Comparison of ENCODE assay signal across 14 mouse cellular contexts in genomic region chr8:83700423-83701085, GRCm38 (mm10). TPM values are rescaled to one million over a fixed set of nuclear protein-coding genes. Genes with fewer than 3 reads are reported as not detected.
DNase-seq lines count a peak whose midpoint lies in the region; ATAC-seq and TF ChIP-seq lines count a peak whose summit lies in the region.
"Had no signal": no experiment of that assay in that cellular context is flagged by ENCODE, and none has a peak within 500 bp of the region (broad histone marks: within the 10 kb centered on the region; RNA-seq: fewer than 3 reads in every experiment).

No protein-coding gene starts in this region.

- H3K4me1 ChIP-seq in heart, embryonic 15.5 days (replicated peaks): peaks cover 45% of the 10 kb centered on the region
- peaks cover 10% of the 10 kb centered on the region for H3K4me1 ChIP-seq in heart, adult 2 months (ENCODE audit: control insufficient read depth, insufficient read depth, low read length)
- peaks cover 27% of the 10 kb centered on the region for H3K4me1 ChIP-seq in stomach, embryonic 15.5 days
- peaks cover 7% of the 10 kb centered on the region for H3K4me1 ChIP-seq in stomach, postnatal 0 days (replicated peaks; ENCODE audit: control insufficient read depth, insufficient read depth)

- TF ChIP-seq POLR2A in heart, adult 2 months (IDR thresholded peaks at IDR 0.05; ENCODE audit: insufficient read depth, low read depth, low read length): no peak

- DNase-seq in adrenal gland, postnatal 10 days: peak; percentile 71
- no peak for DNase-seq in adrenal gland, postnatal 25 days
- DNase-seq in heart, adult 2 months: no peak
- DNase-seq in stomach, postnatal 0 days (ENCODE audit: low spot score): no peak
- DNase-seq in ovary, postnatal 36 days (ENCODE audit: low spot score): no peak
- no peak for DNase-seq in embryo, embryonic 10.5 days (ENCODE audit: low spot score)
- DNase-seq: cerebellum, adult 9-11 months; gastrocnemius, postnatal 10 days had no signal

- no peaks in the 10 kb centered on the region for H3K27me3 ChIP-seq in heart, embryonic 15.5 days
- no peaks in the 10 kb centered on the region for H3K27me3 ChIP-seq in heart, adult 2 months (ENCODE audit: control insufficient read depth, insufficient read depth, low read length)
- H3K27me3 ChIP-seq in stomach, embryonic 15.5 days (replicated peaks): no peaks in the 10 kb centered on the region
- no peaks in the 10 kb centered on the region for H3K27me3 ChIP-seq in stomach, postnatal 0 days (ENCODE audit: control insufficient read depth, insufficient read depth, low read length)
- H3K27me3 ChIP-seq: neural tube, embryonic 15.5 days had no signal

- peaks cover 2% of the 10 kb centered on the region; the same call in 1 of the 2 replicates for H3K79me2 ChIP-seq in heart, adult 2 months (replicated peaks; ENCODE audit: control insufficient read depth, insufficient read depth, low read length)

- H3K27ac ChIP-seq in heart, embryonic 15.5 days: peak overlapping the region; percentile 25; the same call in 1 of the 2 replicates
- no peak overlapping the region; the same call in 1 of the 2 replicates for H3K27ac ChIP-seq in heart, adult 2 months
- 0 out of 2 replicates have a peak overlapping the region, but pooled peaks have one; percentile 16 for H3K27ac ChIP-seq in stomach, embryonic 15.5 days
- no peak overlapping the region for H3K27ac ChIP-seq in stomach, postnatal 0 days (replicated peaks)
- H3K27ac ChIP-seq: forebrain, embryonic 13.5 days; layer of hippocampus, adult 2 months; neural tube, embryonic 15.5 days had no signal

- no peak for ATAC-seq in heart, embryonic 15.5 days (replicated peaks; ENCODE audit: insufficient number of reproducible peaks, insufficient read depth, low FRiP score, low read depth)
- ATAC-seq in stomach, embryonic 15.5 days (ENCODE audit: insufficient read depth, low FRiP score, low read depth): no peak
- ATAC-seq in stomach, postnatal 0 days (ENCODE audit: low FRiP score, low TSS enrichment): no peak
- ATAC-seq: forebrain, embryonic 13.5 days; intestine, postnatal 0 days had no signal

- WGBS in heart, embryonic 15.5 days: 58% methylated on average over 9 of the region's 9 CpGs
- WGBS in heart, adult 2 months: 40% methylated on average over 9 of the region's 9 CpGs
- WGBS in stomach, embryonic 15.5 days: 79% methylated on average over 9 of the region's 9 CpGs
- WGBS in stomach, postnatal 0 days: 64% methylated on average over 9 of the region's 9 CpGs

- no peaks in the 10 kb centered on the region for H3K9me3 ChIP-seq in heart, embryonic 15.5 days (replicated peaks)
- H3K9me3 ChIP-seq in stomach, embryonic 15.5 days: no peaks in the 10 kb centered on the region
- no peaks in the 10 kb centered on the region for H3K9me3 ChIP-seq in stomach, postnatal 0 days (ENCODE audit: control insufficient read depth, low read length)
- H3K9me3 ChIP-seq: forebrain, embryonic 13.5 days; neural tube, embryonic 15.5 days had no signal

- TF ChIP-seq EP300 in heart, adult 2 months (IDR thresholded peaks at IDR 0.05; ENCODE audit: insufficient read depth, low read depth, low read length): no peak
- no peak for TF ChIP-seq EP300 in stomach, postnatal 0 days (optimal IDR thresholded peaks at IDR 0.05)

- no peak overlapping the region for H3K4me3 ChIP-seq in heart, embryonic 15.5 days
- no peak overlapping the region for H3K4me3 ChIP-seq in heart, adult 2 months
- no peak overlapping the region for H3K4me3 ChIP-seq in stomach, embryonic 15.5 days (replicated peaks)
- H3K4me3 ChIP-seq in stomach, postnatal 0 days (ENCODE audit: low read depth, low read length): no peak overlapping the region
- H3K4me3 ChIP-seq: forebrain, embryonic 13.5 days; layer of hippocampus, adult 2 months; neural tube, embryonic 15.5 days had no signal

- TF ChIP-seq CTCF in heart, adult 2 months (IDR thresholded peaks at IDR 0.05): no peak
- no peak for TF ChIP-seq CTCF in stomach, postnatal 0 days (IDR thresholded peaks at IDR 0.05; ENCODE audit: low read depth)

- no peak overlapping the region for H3K4me2 ChIP-seq in heart, embryonic 15.5 days
- no peak overlapping the region for H3K4me2 ChIP-seq in stomach, embryonic 15.5 days
- H3K4me2 ChIP-seq in stomach, postnatal 0 days (replicated peaks; ENCODE audit: low read depth): no peak overlapping the region

- H3K9ac ChIP-seq in heart, embryonic 15.5 days: no peak overlapping the region
- H3K9ac ChIP-seq in heart, adult 2 months (ENCODE audit: low read depth, low read length): no peak overlapping the region
- no peak overlapping the region for H3K9ac ChIP-seq in stomach, embryonic 15.5 days
- no peak overlapping the region for H3K9ac ChIP-seq in stomach, postnatal 0 days (ENCODE audit: low read length)
- H3K9ac ChIP-seq: forebrain, embryonic 13.5 days; neural tube, embryonic 15.5 days had no signal

- intact Hi-C loops in heart, adult 2 months (cut with DNase I): loop anchor here (2.0 kb wide), 1 partner anchor 36 kb away; no protein-coding TSS in a partner anchor

- no peaks in the 10 kb centered on the region for H3K36me3 ChIP-seq in heart, embryonic 15.5 days
- H3K36me3 ChIP-seq in heart, adult 2 months (ENCODE audit: control insufficient read depth, insufficient read depth, low read length): no peaks in the 10 kb centered on the region
- H3K36me3 ChIP-seq in stomach, embryonic 15.5 days: no peaks in the 10 kb centered on the region
- H3K36me3 ChIP-seq in stomach, postnatal 0 days (ENCODE audit: control insufficient read depth, insufficient read depth, low read length): no peaks in the 10 kb centered on the region
- H3K36me3 ChIP-seq: neural tube, embryonic 15.5 days had no signal

RNA-seq across cellular contexts. Expression of gene Pkn1, which starts 1.6 kb away (rescaled TPM):
- total RNA-seq in adrenal gland, postnatal 10 days (2021): 100 to 1,000 TPM; 130 to 163 TPM
- 120 and 146 TPM in 2 replicates for total RNA-seq in adrenal gland, postnatal 25 days (2021)
- polyA plus RNA-seq in heart, embryonic 15.5 days (2015; fragmentation: Nextera tagmentation; extraction: Ambion mirVana): 15.4 and 22.1 TPM in 2 replicates
- 10 to 100 TPM; 51.1 to 55.6 TPM for total RNA-seq in heart, adult 2 months (2021)
- 53.7 and 59.5 TPM in 2 replicates for polyA plus RNA-seq in heart, adult 2 months (2012; rRNA removed)
- 29.2 and 34.8 TPM in 2 replicates for polyA plus RNA-seq in stomach, embryonic 15.5 days (2015; fragmentation: Nextera tagmentation; extraction: Ambion mirVana)
- polyA plus RNA-seq in stomach, postnatal 0 days (2015; fragmentation: Nextera tagmentation; extraction: Ambion mirVana): 14.4 and 16.2 TPM in 2 replicates

RNA-seq across cellular contexts. Expression of gene Ddx39, which starts 14.4 kb away (rescaled TPM):
- 10 to 100 TPM; 29.4 to 33.7 TPM for total RNA-seq in adrenal gland, postnatal 10 days (2021)
- total RNA-seq in adrenal gland, postnatal 25 days (2021): 25.7 and 29.5 TPM in 2 replicates
- polyA plus RNA-seq in heart, embryonic 15.5 days (2015; fragmentation: Nextera tagmentation; extraction: Ambion mirVana): 107 and 135 TPM in 2 replicates
- 10 to 100 TPM; 15.7 to 17.7 TPM for total RNA-seq in heart, adult 2 months (2021)
- 18.0 and 27.3 TPM in 2 replicates for polyA plus RNA-seq in heart, adult 2 months (2012; rRNA removed)
- polyA plus RNA-seq in stomach, embryonic 15.5 days (2015; fragmentation: Nextera tagmentation; extraction: Ambion mirVana): 180 and 185 TPM in 2 replicates
- 83.8 and 86.6 TPM in 2 replicates for polyA plus RNA-seq in stomach, postnatal 0 days (2015; fragmentation: Nextera tagmentation; extraction: Ambion mirVana)

RNA-seq across cellular contexts. Expression of gene Ptger1, which starts 34.1 kb away (rescaled TPM):
- total RNA-seq in adrenal gland, postnatal 10 days (2021): 1 to 10 TPM in 1 of 2 experiments, under 1 TPM in 1; 0.75 to 1.4 TPM
- total RNA-seq in adrenal gland, postnatal 25 days (2021): 0.86 and 2.5 TPM in 2 replicates
- polyA plus RNA-seq in heart, embryonic 15.5 days (2015; fragmentation: Nextera tagmentation; extraction: Ambion mirVana): 0.45 and 0.84 TPM in 2 replicates
- total RNA-seq in heart, adult 2 months (2021): under 1 TPM; 0.37 to 0.39 TPM
- 0.41 and 0.79 TPM in 2 replicates for polyA plus RNA-seq in heart, adult 2 months (2012; rRNA removed)
- 4.4 and 5.4 TPM in 2 replicates for polyA plus RNA-seq in stomach, embryonic 15.5 days (2015; fragmentation: Nextera tagmentation; extraction: Ambion mirVana)
- polyA plus RNA-seq in stomach, postnatal 0 days (2015; fragmentation: Nextera tagmentation; extraction: Ambion mirVana): 5.6 and 5.9 TPM in 2 replicates

RNA-seq across cellular contexts. Expression of gene Adgre5, which starts 40.6 kb away (rescaled TPM):
- total RNA-seq in adrenal gland, postnatal 10 days (2021): 10 to 100 TPM; 53.8 to 63.0 TPM
- total RNA-seq in adrenal gland, postnatal 25 days (2021): 28.7 and 40.6 TPM in 2 replicates
- polyA plus RNA-seq in heart, embryonic 15.5 days (2015; fragmentation: Nextera tagmentation; extraction: Ambion mirVana): 31.2 and 38.7 TPM in 2 replicates
- 10 to 100 TPM; 44.6 to 46.4 TPM for total RNA-seq in heart, adult 2 months (2021)
- 73.1 and 73.9 TPM in 2 replicates for polyA plus RNA-seq in heart, adult 2 months (2012; rRNA removed)
- polyA plus RNA-seq in stomach, embryonic 15.5 days (2015; fragmentation: Nextera tagmentation; extraction: Ambion mirVana): 29.8 and 33.7 TPM in 2 replicates
- 16.9 and 17.1 TPM in 2 replicates for polyA plus RNA-seq in stomach, postnatal 0 days (2015; fragmentation: Nextera tagmentation; extraction: Ambion mirVana)

RNA-seq across cellular contexts. Expression of gene Gipc1, which starts 48.1 kb away (rescaled TPM):
- 10 to 100 TPM; 51.4 to 52.5 TPM for total RNA-seq in adrenal gland, postnatal 10 days (2021)
- 42.3 and 48.8 TPM in 2 replicates for total RNA-seq in adrenal gland, postnatal 25 days (2021)
- 127 and 141 TPM in 2 replicates for polyA plus RNA-seq in heart, embryonic 15.5 days (2015; fragmentation: Nextera tagmentation; extraction: Ambion mirVana)
- 10 to 100 TPM; 23.8 to 25.6 TPM for total RNA-seq in heart, adult 2 months (2021)
- polyA plus RNA-seq in heart, adult 2 months (2012; rRNA removed): 22.3 and 27.7 TPM in 2 replicates
- 183 and 191 TPM in 2 replicates for polyA plus RNA-seq in stomach, embryonic 15.5 days (2015; fragmentation: Nextera tagmentation; extraction: Ambion mirVana)
- 171 and 183 TPM in 2 replicates for polyA plus RNA-seq in stomach, postnatal 0 days (2015; fragmentation: Nextera tagmentation; extraction: Ambion mirVana)

Comparison
In these comparisons a context has a peak if more than half of its experiments do, and no peak if none do; other contexts are left out.
1. H3K27ac ChIP-seq: peak in heart, embryonic 15.5 days (single experiment) and stomach, embryonic 15.5 days (single experiment); none in heart, adult 2 months (single experiment) and stomach, postnatal 0 days (single experiment).